Mouse (Mus musculus) heart, adult 2 months (tissue): ENCODE data around the gene Kcnc2.

Experiments used
- CTCF ChIP-seq: fragments of 200-600 bp; IDR thresholded peaks from 2 replicates; pipeline ENCODE4 v1.8.1; 2022; ENCODE audit warnings: antibody characterized with exemption, mild to moderate bottlenecking, moderate library complexity
- EP300 ChIP-seq: fragments of 200-500 bp; IDR thresholded peaks from 2 replicates; pipeline ENCODE4 v1.6.1; 2011; ENCODE audit warnings: low read depth, low read length, control low read depth; ENCODE audit not compliant: insufficient read depth
- POLR2A ChIP-seq: fragments of 200-500 bp; IDR thresholded peaks from 2 replicates; pipeline ENCODE4 v1.6.1; 2011; ENCODE audit warnings: mild to moderate bottlenecking, low read depth, low read length, control low read depth; ENCODE audit not compliant: insufficient read depth

DNA sequence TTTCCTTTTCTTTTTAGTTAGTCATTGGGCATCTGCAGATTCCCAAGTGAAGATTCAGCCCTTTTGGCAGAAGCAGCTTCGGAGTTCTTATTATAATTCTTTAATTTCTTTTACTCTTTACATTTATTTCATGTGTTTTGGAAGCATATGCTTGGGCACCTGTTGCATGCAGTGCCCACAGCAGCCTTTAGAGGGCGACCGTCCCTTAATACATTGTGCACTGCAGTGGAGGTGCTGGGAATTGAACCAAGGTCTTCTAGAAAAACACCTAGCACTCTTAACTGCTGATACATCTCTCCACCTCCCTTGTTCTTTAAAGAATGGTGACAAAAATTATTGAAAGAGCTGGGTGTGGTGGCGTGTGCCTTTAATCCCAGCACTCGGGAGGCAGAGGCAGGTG lies 180.0 kb downstream of the Kcnc2 start:
- TF ChIP-seq CTCF (no peak), POLR2A (no peak), EP300 (no peak)
